Mouse (Mus musculus) neural tube, embryonic 14.5 days (tissue): ENCODE results near the gene Tmem127. TPM values are rescaled to one million over a fixed set of nuclear protein-coding genes. Genes with fewer than 3 reads are reported as not detected.
"Not testable (repeated sequence)": the region's sequence is repeated elsewhere in the genome, so short reads cannot be mapped to it uniquely, and the experiment has no call there.

Experiments used
- ATAC-seq: fragments of 200-750 bp; cut with Nextera tagmentation; 2 replicates; pipeline ENCODE4 v1.8.0; 2017; ENCODE audit warnings: low read depth, mild to moderate bottlenecking, moderate TSS enrichment, moderate library complexity
- H3K27ac ChIP-seq: fragments of 300-500 bp; sonication (generic); 2 replicates; pipeline ENCODE4 v1.5.1; 2014; ENCODE audit warnings: low read depth, mild to moderate bottlenecking, control low read depth, low read length, moderate library complexity, mixed read lengths
- H3K27me3 ChIP-seq: fragments of 300-500 bp; sonication (generic); 2 replicates; pipeline ENCODE4 v1.6.1; 2014; ENCODE audit warnings: low read length; ENCODE audit not compliant: control insufficient read depth, insufficient read depth
- H3K36me3 ChIP-seq: fragments of 300-500 bp; sonication (generic); 2 replicates; pipeline ENCODE4 v1.6.1; 2014; ENCODE audit warnings: low read length, mixed read lengths; ENCODE audit not compliant: control insufficient read depth, insufficient read depth
- H3K4me1 ChIP-seq: fragments of 300-500 bp; sonication (generic); 2 replicates; pipeline ENCODE4 v1.6.1; 2014; ENCODE audit warnings: low read length; ENCODE audit not compliant: control insufficient read depth, insufficient read depth
- H3K4me2 ChIP-seq: fragments of 300-500 bp; sonication (generic); 2 replicates; pipeline ENCODE4 v1.6.1; 2014; ENCODE audit warnings: mild to moderate bottlenecking, low read depth, low read length, control low read depth
- H3K4me3 ChIP-seq: fragments of 300-500 bp; sonication (generic); 2 replicates; pipeline ENCODE4 v1.5.1; 2014; ENCODE audit warnings: low read depth, low read length, control low read depth, mixed read lengths
- H3K9ac ChIP-seq: fragments of 300-500 bp; sonication (generic); replicated peaks from 2 replicates; pipeline ENCODE4 v1.6.1; 2014; ENCODE audit warnings: low read depth, mild to moderate bottlenecking, control low read depth, low read length, mixed read lengths
- H3K9me3 ChIP-seq: fragments of 300-500 bp; sonication (generic); 2 replicates; pipeline ENCODE4 v1.6.1; 2016; ENCODE audit warnings: low read length; ENCODE audit not compliant: control insufficient read depth
- WGBS: fragments of 180-500 bp; shearing (Covaris S2); extraction: QIAGEN DNeasy Blood & Tissue Kit; methylation state at CpG from one replicate; pipeline ENCODE4 v1.1.7; 2014; 5-methylcytosine and 5-hydroxymethylcytosine counted together
- polyA plus RNA-seq: library from polyadenylated mRNA; unstranded; fragments of >200 nt; fragmentation: Nextera tagmentation; extraction: Ambion mirVana; gene quantifications from 2 replicates; pipeline ENCODE4 v1.2.1, GENCODE M21; 2014

The Tmem127 gene
- polyA plus RNA-seq, 1 experiment from 2014 or later: 35.1 TPM

GRCm38 (mm10) chr2:127272049-127272448 is 24.3 kb downstream of the Tmem127 start:
- not testable (repeated sequence) for H3K4me2 ChIP-seq
- 97% methylated on average over 4 of the region's 4 CpGs for WGBS

GRCm38 (mm10) chr2:127272806-127273205 is 25.1 kb downstream of the Tmem127 start:
- peaks cover 11% of the 10 kb centered on the region; the same call in 1 of the 2 replicates for H3K4me1 ChIP-seq
- H3K36me3 ChIP-seq: no peaks in the 10 kb centered on the region
- no peak overlapping the region for H3K4me2 ChIP-seq

More at GRCm38 (mm10) chr2:127272049-127272448, 24.3 kb downstream of the Tmem127 start:
- not testable (repeated sequence) for H3K27ac ChIP-seq, H3K9ac ChIP-seq, H3K4me3 ChIP-seq, H3K9me3 ChIP-seq, H3K36me3 ChIP-seq, H3K27me3 ChIP-seq, ATAC-seq
- H3K4me1 ChIP-seq: peaks cover 11% of the 10 kb centered on the region; the same call in 1 of the 2 replicates

GRCm38 (mm10) chr2:127274590-127274989 is 26.9 kb downstream of the Tmem127 start:
- no peak for ATAC-seq
- WGBS: 90% methylated on average over 2 of the region's 2 CpGs
- H3K9ac ChIP-seq: no peak overlapping the region

More at GRCm38 (mm10) chr2:127272806-127273205, 25.1 kb downstream of the Tmem127 start:
- Histone ChIP-seq H3K9ac (no peak overlapping the region), H3K27ac (no peak overlapping the region), H3K9me3 (no peaks in the 10 kb centered on the region), H3K27me3 (no peaks in the 10 kb centered on the region), H3K4me3 (no peak overlapping the region)
- 99% methylated on average over 3 of the region's 3 CpGs for WGBS
- no peak for ATAC-seq

GRCm38 (mm10) chr2:127275551-127276320 is 28.0 kb downstream of the Tmem127 start:
- H3K4me3 ChIP-seq: no peak overlapping the region
- H3K27ac ChIP-seq: no peak overlapping the region
- 74% methylated on average over 5 of the region's 5 CpGs for WGBS
- H3K36me3 ChIP-seq: no peaks in the 10 kb centered on the region
- ATAC-seq: no peak
- no peak overlapping the region for H3K9ac ChIP-seq
- H3K4me2 ChIP-seq: no peak overlapping the region
- H3K27me3 ChIP-seq: no peaks in the 10 kb centered on the region
- H3K4me1 ChIP-seq: peaks cover 11% of the 10 kb centered on the region; the same call in 1 of the 2 replicates
- H3K9me3 ChIP-seq: no peaks in the 10 kb centered on the region

More at GRCm38 (mm10) chr2:127274590-127274989, 26.9 kb downstream of the Tmem127 start:
- Histone ChIP-seq H3K27ac (no peak overlapping the region), H3K4me2 (no peak overlapping the region), H3K4me3 (no peak overlapping the region), H3K9me3 (no peaks in the 10 kb centered on the region), H3K36me3 (no peaks in the 10 kb centered on the region), H3K4me1 (peaks cover 11% of the 10 kb centered on the region; the same call in 1 of the 2 replicates), H3K27me3 (no peaks in the 10 kb centered on the region)

GRCm38 (mm10) chr2:127278162-127278561 is 30.5 kb downstream of the Tmem127 start:
- H3K36me3 ChIP-seq: no peaks in the 10 kb centered on the region
- no peak for ATAC-seq
- H3K27ac ChIP-seq: no peak overlapping the region
- no peak overlapping the region for H3K4me2 ChIP-seq
- no peak overlapping the region for H3K4me3 ChIP-seq
- H3K4me1 ChIP-seq: peaks cover 2% of the 10 kb centered on the region; the same call in 1 of the 2 replicates
- H3K9ac ChIP-seq: no peak overlapping the region
- no peaks in the 10 kb centered on the region for H3K9me3 ChIP-seq
- no peaks in the 10 kb centered on the region for H3K27me3 ChIP-seq

- H3K4me3 ChIP-seq: no peak overlapping the region
- no peak overlapping the region for H3K9ac ChIP-seq
Measured at GRCm38 (mm10) chr2:127292250-127292649, 44.5 kb downstream of the Tmem127 start.

GRCm38 (mm10) chr2:127297001-127297805 is 49.5 kb downstream of the Tmem127 start:
- Histone ChIP-seq H3K27ac (no peak overlapping the region), H3K27me3 (no peaks in the 10 kb centered on the region), H3K9me3 (no peaks in the 10 kb centered on the region), H3K4me2 (no peak overlapping the region), H3K36me3 (peaks cover 67% of the 10 kb centered on the region), H3K4me3 (no peak overlapping the region), H3K4me1 (no peaks in the 10 kb centered on the region), H3K9ac (no peak overlapping the region)
- no peak for ATAC-seq
- 96% methylated on average over 7 of the region's 7 CpGs for WGBS

More at GRCm38 (mm10) chr2:127292250-127292649, 44.5 kb downstream of the Tmem127 start:
- Histone ChIP-seq H3K27me3 (no peaks in the 10 kb centered on the region), H3K4me2 (no peak overlapping the region), H3K36me3 (peaks cover 46% of the 10 kb centered on the region), H3K4me1 (no peaks in the 10 kb centered on the region), H3K27ac (no peak overlapping the region), H3K9me3 (no peaks in the 10 kb centered on the region)
- WGBS: 88% methylated on average over 4 of the region's 4 CpGs
- ATAC-seq: no peak

- Histone ChIP-seq H3K9ac (no peak overlapping the region), H3K27me3 (no peaks in the 10 kb centered on the region), H3K4me2 (no peak overlapping the region), H3K36me3 (peaks cover 67% of the 10 kb centered on the region), H3K27ac (no peak overlapping the region), H3K4me3 (no peak overlapping the region), H3K4me1 (no peaks in the 10 kb centered on the region), H3K9me3 (no peaks in the 10 kb centered on the region)
- ATAC-seq: no peak
- 96% methylated on average over 1 of the region's 1 CpGs for WGBS
Measured at GRCm38 (mm10) chr2:127298056-127298455, 50.3 kb downstream of the Tmem127 start.

- 86% methylated on average over 3 of the region's 3 CpGs for WGBS
- no peak overlapping the region for H3K9ac ChIP-seq
- H3K27ac ChIP-seq: no peak overlapping the region
- no peaks in the 10 kb centered on the region for H3K27me3 ChIP-seq
- no peaks in the 10 kb centered on the region for H3K9me3 ChIP-seq
- H3K4me3 ChIP-seq: no peak overlapping the region
- peaks cover 50% of the 10 kb centered on the region for H3K36me3 ChIP-seq
- no peaks in the 10 kb centered on the region for H3K4me1 ChIP-seq
- no peak overlapping the region for H3K4me2 ChIP-seq
- no peak for ATAC-seq
Measured at GRCm38 (mm10) chr2:127300701-127301100, 53.0 kb downstream of the Tmem127 start.
